Mouse (Mus musculus) C2C12 (cell line): ENCODE measurements around the gene Gm20388. TPM values are rescaled to one million over a fixed set of nuclear protein-coding genes. Genes with fewer than 3 reads are reported as not detected.

Experiments
- H3K27me3 ChIP-seq: one replicate; pipeline ENCODE4 v1.6.1; 2011; ENCODE audit not compliant: control insufficient read depth, insufficient read depth, insufficient read length
- H3K36me3 ChIP-seq: one replicate; pipeline ENCODE4 v1.6.1; 2011; ENCODE audit not compliant: control insufficient read depth, insufficient read depth
- H3K4me3 ChIP-seq: one replicate; pipeline ENCODE4 v1.5.1; 2011; ENCODE audit warnings: mild to moderate bottlenecking, control low read depth; ENCODE audit not compliant: poor library complexity, insufficient read depth, severe bottlenecking
- H3K79me2 ChIP-seq: one replicate; pipeline ENCODE4 v1.6.1; 2011; ENCODE audit not compliant: control insufficient read depth, insufficient read depth
- H3K79me3 ChIP-seq: one replicate; pipeline ENCODE4 v1.6.1; 2011; ENCODE audit warnings: low read depth, control low read depth
- H3ac ChIP-seq: one replicate; pipeline ENCODE3; 2011; ENCODE audit warnings: low read depth; ENCODE audit not compliant: control insufficient read depth, insufficient read length
- CEBPB ChIP-seq: IDR thresholded peaks from one replicate; pipeline ENCODE4 v1.6.1; 2011; ENCODE audit warnings: low read depth, mild to moderate bottlenecking, control low read depth, moderate library complexity
- CTCF ChIP-seq: IDR thresholded peaks from one replicate; pipeline ENCODE4 v1.5.1; 2011; ENCODE audit not compliant: control insufficient read depth, insufficient read depth, insufficient read length
- FOSL1 ChIP-seq: IDR thresholded peaks from one replicate; pipeline ENCODE4 v1.8.0; 2011; ENCODE audit warnings: mild to moderate bottlenecking, low read length; ENCODE audit not compliant: poor library complexity, insufficient read depth, severe bottlenecking
- MAX ChIP-seq: IDR thresholded peaks from one replicate; pipeline ENCODE4 v1.6.1; 2011; ENCODE audit warnings: mild to moderate bottlenecking, control low read depth
- MYOD1 ChIP-seq: IDR thresholded peaks from one replicate; pipeline ENCODE4 v1.6.1; 2011; ENCODE audit warnings: low read depth; ENCODE audit not compliant: control insufficient read depth, insufficient read length
- MYOG ChIP-seq: IDR thresholded peaks from one replicate; pipeline ENCODE4 v1.6.1; 2011; ENCODE audit not compliant: control insufficient read depth, insufficient read length; ENCODE audit errors: extremely low read depth
- USF1 ChIP-seq: IDR thresholded peaks from one replicate; pipeline ENCODE4 v1.6.1; 2011; ENCODE audit warnings: low read depth, mild to moderate bottlenecking, control low read depth, moderate library complexity
- polyA plus RNA-seq: library from polyadenylated mRNA; unstranded; fragments of >200 nt; fragmentation: generic; extraction: Trizol; gene quantifications from one replicate; pipeline ENCODE4 v1.2.1, GENCODE M21; 2012; ENCODE audit warnings: missing spikeins

Gm20388 gene
- polyA plus RNA-seq, 1 experiment: 15.0 TPM

DNA sequence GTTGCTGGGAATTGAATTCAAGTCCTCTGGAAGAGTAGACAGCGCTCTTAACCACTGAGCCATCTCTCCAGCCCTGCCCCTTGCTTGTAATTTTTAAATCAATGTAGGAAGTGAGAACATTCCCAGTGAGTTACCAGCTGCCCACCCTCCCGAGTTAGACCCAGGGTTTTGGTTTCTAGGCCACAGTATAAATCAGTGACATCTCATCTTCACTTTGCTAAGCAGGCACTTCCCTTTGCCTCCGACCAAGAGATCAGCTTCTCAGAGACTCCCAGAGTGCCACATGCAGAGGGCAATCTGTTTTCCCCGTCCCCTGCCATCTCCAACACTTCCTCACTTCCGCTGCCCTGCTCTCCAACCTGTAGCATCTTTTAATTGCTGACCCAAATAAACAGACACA is 3987.9 kb downstream of the Gm20388 start:
- Histone ChIP-seq H3K4me3 (no peak overlapping the region), H3K79me3 (no peaks in the 10 kb centered on the region), H3K27me3 (peaks cover 4% of the 10 kb centered on the region), H3ac (no peak overlapping the region), H3K79me2 (no peaks in the 10 kb centered on the region), H3K36me3 (peaks cover 29% of the 10 kb centered on the region)
- TF ChIP-seq MYOD1: no peak
- TF ChIP-seq MAX: no peak
- TF ChIP-seq CEBPB: no peak
- no peak for TF ChIP-seq FOSL1
- TF ChIP-seq CTCF: no peak
- TF ChIP-seq MYOG: no peak
- TF ChIP-seq USF1: no peak

DNA sequence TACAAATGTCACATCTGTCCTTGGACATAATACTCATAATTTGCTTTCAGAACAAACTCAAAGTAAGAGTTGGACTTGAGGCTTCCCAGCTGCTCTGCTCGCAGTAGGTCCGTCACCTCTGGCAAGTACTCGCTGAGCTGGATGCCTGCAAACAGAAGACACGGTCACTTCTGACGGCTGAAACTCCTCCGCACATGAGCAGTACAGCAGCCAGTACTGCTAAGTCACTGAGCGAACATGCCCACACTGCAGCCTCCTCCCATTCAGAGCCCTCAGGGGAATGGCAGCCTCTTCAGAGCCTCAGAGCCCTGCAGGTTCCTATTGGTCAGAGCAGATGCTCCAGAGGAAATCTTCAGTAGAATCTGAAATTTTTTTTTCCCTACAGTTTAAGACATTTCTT is 3988.7 kb downstream of the Gm20388 start:
- no peaks in the 10 kb centered on the region for H3K79me3 ChIP-seq
- H3K36me3 ChIP-seq: peaks cover 37% of the 10 kb centered on the region
- no peak overlapping the region for H3K4me3 ChIP-seq
- H3K79me2 ChIP-seq: no peaks in the 10 kb centered on the region
- H3K27me3 ChIP-seq: no peaks in the 10 kb centered on the region
- TF ChIP-seq MYOD1 (no peak), USF1 (no peak)
- no peak overlapping the region for H3ac ChIP-seq

DNA sequence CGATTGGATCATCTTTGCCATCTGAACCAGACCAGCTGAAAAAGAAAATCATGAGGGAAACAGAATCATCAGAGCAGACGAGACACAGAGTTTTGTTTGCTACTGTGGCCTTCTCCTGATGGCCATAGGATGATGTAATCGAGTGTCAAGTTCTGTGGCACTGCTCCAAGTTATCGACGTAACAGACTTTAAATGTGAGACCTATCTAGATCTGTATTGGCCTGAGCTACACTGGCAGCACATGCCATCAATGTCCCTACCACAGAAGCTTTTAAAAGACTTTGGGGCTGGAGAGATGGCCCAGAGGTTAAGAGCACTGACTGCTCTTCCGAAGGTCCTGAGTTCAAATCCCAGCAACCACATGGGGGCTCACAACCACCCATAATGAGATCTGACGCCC is 3992.0 kb downstream of the Gm20388 start:
- no peak for TF ChIP-seq CTCF
- TF ChIP-seq FOSL1: no peak
- TF ChIP-seq MYOD1: no peak
- TF ChIP-seq USF1: no peak
- TF ChIP-seq MAX: no peak
- no peak for TF ChIP-seq MYOG
- TF ChIP-seq CEBPB: no peak
- Histone ChIP-seq H3K79me2 (no peaks in the 10 kb centered on the region), H3K79me3 (no peaks in the 10 kb centered on the region), H3K4me3 (no peak overlapping the region), H3K36me3 (peaks cover 63% of the 10 kb centered on the region), H3K27me3 (no peaks in the 10 kb centered on the region), H3ac (no peak overlapping the region)

DNA sequence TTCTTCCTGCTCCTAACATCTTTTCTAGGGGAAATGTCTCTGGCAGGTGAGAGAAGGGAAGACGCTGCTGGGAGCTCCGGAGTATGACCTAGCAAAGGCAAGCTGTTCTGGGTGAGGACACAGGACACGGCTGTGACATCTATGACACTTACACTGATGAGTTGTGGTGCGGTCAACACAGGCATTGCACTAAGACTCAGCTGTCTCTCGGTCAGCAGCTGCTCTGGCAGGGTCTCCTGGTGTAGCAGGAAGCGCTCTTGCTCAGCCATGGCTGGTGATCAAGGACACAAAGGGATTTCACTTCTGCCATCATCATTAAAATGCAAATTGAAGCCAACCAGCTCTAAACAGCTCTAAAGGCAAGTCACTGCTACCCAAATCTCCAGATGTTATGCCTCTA is 3997.0 kb downstream of the Gm20388 start:
- H3K36me3 ChIP-seq: peaks cover 75% of the 10 kb centered on the region
- H3K79me2 ChIP-seq: no peaks in the 10 kb centered on the region
- no peak for TF ChIP-seq CEBPB
- TF ChIP-seq MYOD1: no peak
- no peak for TF ChIP-seq FOSL1
- TF ChIP-seq MAX: no peak
- no peak for TF ChIP-seq CTCF
- no peak for TF ChIP-seq MYOG
- TF ChIP-seq USF1: no peak
- no peak overlapping the region for H3ac ChIP-seq
- no peak overlapping the region for H3K4me3 ChIP-seq
- H3K27me3 ChIP-seq: no peaks in the 10 kb centered on the region
- H3K79me3 ChIP-seq: no peaks in the 10 kb centered on the region

DNA sequence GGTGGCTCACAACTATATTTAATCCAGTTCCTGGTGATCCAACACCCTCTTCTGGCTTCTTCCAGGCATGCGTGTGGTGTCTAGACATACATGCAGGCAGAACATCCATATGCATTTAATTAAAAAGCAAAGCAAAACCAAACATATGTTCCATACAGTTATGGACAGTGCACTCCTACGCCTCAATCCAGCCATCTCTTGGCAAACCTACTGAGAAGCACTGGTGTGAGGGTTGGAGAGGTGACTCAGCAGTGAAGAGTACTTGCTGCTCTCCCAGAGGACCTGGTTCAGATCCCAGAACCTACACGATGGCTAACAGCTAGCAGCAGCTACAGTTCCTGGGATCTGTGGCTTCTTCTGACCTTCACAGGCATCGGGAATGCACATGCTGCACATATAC is 4001.6 kb downstream of the Gm20388 start:
- H3K4me3 ChIP-seq: no peak overlapping the region
- no peaks in the 10 kb centered on the region for H3K79me2 ChIP-seq
- H3ac ChIP-seq: no peak overlapping the region
- H3K79me3 ChIP-seq: no peaks in the 10 kb centered on the region
- peaks cover 75% of the 10 kb centered on the region for H3K36me3 ChIP-seq
- H3K27me3 ChIP-seq: no peaks in the 10 kb centered on the region
- TF ChIP-seq CTCF (no peak), CEBPB (no peak), FOSL1 (no peak), USF1 (no peak), MYOD1 (no peak), MAX (no peak), MYOG (no peak)

DNA sequence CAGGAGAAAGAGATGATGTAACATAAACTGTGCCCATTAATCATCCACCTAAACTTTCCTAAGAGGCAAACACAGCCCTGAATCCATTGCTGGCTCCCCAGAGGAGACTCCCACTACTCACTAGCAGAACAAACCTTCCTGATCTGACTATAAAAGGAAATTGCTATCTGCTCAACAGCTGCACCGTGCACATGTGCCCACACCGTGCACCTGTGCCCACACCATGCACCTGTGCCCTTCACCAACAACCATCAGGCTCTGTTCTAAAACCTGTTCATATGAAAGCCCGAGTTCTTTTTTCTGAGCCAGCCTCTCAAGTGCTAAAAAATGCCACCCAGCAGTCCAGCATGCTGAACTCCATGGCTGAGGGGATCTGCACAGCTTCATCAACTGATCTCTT is 4004.0 kb downstream of the Gm20388 start:
- no peaks in the 10 kb centered on the region for H3K79me3 ChIP-seq
- H3K36me3 ChIP-seq: peaks cover 79% of the 10 kb centered on the region
- no peak overlapping the region for H3ac ChIP-seq
- no peak overlapping the region for H3K4me3 ChIP-seq
- no peaks in the 10 kb centered on the region for H3K27me3 ChIP-seq
- TF ChIP-seq MYOG: no peak
- TF ChIP-seq MAX: no peak
- TF ChIP-seq USF1: no peak
- no peak for TF ChIP-seq FOSL1
- TF ChIP-seq MYOD1: no peak
- no peak for TF ChIP-seq CEBPB
- TF ChIP-seq CTCF: no peak
- H3K79me2 ChIP-seq: no peaks in the 10 kb centered on the region
